Comparison of ENCODE assay signal across 7 mouse cellular contexts in the genomic region with DNA sequence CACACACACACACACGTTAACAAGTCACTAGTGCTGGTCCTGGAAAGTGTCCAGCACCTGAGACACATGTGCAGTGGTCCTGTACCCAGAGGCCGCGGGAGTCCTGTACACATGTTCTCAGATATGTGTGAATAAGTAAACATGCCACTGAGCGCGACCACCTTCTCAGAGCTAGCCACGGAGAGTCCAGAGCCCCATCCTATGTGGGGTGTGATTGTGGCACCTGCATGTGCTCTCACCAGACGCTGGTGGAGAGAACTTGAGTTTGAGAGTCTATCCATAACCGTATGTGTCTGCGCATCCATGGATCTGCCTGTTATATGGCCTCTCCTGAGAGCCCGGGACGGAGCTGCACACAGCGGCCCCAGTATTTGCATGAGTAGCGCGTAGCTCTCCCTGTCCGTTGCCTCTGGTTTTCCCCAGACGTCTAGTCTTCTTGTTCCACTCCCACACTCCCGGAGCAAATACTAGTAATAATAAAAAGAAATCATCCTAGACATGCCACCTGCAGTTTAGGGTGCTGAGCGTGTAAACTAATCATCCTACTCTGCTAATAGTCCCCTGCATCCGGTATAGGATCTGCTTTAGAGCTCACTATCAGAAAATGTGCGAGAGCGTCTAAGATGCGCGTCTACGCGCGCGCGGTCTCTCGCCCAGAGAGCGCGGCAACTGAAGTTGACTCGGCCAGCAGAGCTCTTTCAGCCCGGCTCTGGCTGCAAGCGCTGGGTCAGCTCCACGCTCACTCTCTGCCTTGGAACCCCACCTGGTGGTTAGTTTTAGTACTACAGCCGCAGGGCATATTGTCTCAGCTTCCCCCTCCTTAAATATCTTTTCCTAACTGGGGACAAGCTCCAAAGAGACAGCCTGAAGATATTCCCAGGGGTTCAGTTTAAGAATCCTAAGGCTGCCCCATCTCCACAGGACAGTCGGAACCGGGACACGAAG. TPM values are rescaled to one million over a fixed set of nuclear protein-coding genes. Genes with fewer than 3 reads are reported as not detected.
DNase-seq lines count a peak whose midpoint lies in the region; ATAC-seq lines count a peak whose summit lies in the region.

No protein-coding gene starts in this region.

- ATAC-seq in inflammation-experienced regulatory T-cells, adult 6 months: peak; percentile 62

- peak; percentile 77 for DNase-seq in adrenal gland, adult 8-10 months
- peak; percentile 93 for DNase-seq in embryo, embryonic 10.5 days (ENCODE audit: low spot score)
- DNase-seq in gastrocnemius, postnatal 14 days: peak; percentile 88
- DNase-seq in left cerebral cortex, postnatal 10 days (ENCODE audit: extremely low spot score in 1 of 2, low spot score in 2 of 2): peak; percentile 81 to 89
- DNase-seq in mesoderm, embryonic 11.5 days (ENCODE audit: low read depth, low spot score): peak; percentile 91
- DNase-seq in right cerebral cortex, postnatal 4 days: peak; percentile 93

- intact Hi-C loops in gastrocnemius, postnatal 14 days (cut with DNase I; ENCODE audit: low total_unique reads): loop anchor here (5.0 to 10.0 kb wide), 3 partner anchors 183 to 325 kb away; no protein-coding TSS in a partner anchor
- intact Hi-C loops in left cerebral cortex, postnatal 10 days (cut with DNase I): loop anchor here (2.0 to 10.0 kb wide), 5 partner anchors 183 to 493 kb away; no protein-coding TSS in a partner anchor

RNA-seq across cellular contexts. Expression of a gene that starts 3.7 kb away (rescaled TPM):
- total RNA-seq in adrenal gland, adult 8-10 months (2022): 10 to 100 TPM in 2 of 4 experiments, 1 to 10 TPM in 2; 6.6 to 57.7 (median 15.7) TPM
- 1 to 10 TPM; 1.1 to 2.5 TPM for total RNA-seq in gastrocnemius, postnatal 14 days (2021)
- polyA plus RNA-seq in inflammation-experienced regulatory T-cells, adult 6 months (2017; shearing (Covaris generic)): under 1 TPM in 2 of 3 experiments, not detected in 1; 0.63 to 0.74 TPM
- 10 to 100 TPM; 20.0 to 23.6 TPM for total RNA-seq in left cerebral cortex, postnatal 10 days (2021)

Comparison
In these comparisons a context has a peak if more than half of its experiments do, and no peak if none do; other contexts are left out.
1. Peak in every context shown above with its lines: DNase-seq and ATAC-seq.